Mouse (Mus musculus) urinary bladder, postnatal 36 days (tissue): Measurements from ENCODE around the gene Bicdl2.

Source experiments
- DNase-seq, 2 experiments: peaks; one replicate each; pipeline ENCODE4 v3.0.0; 2022; ENCODE audit warnings: low spot score in 2 of 2, mixed read lengths in 1 of 2

The Bicdl2 gene

GRCm38 (mm10) chr17:23717003-23717402, 56.7 kb downstream of the Bicdl2 start:
- no peak for DNase-seq
